Mouse (Mus musculus) spleen, adult 2 months (tissue): Measurements from ENCODE around the gene Akap6.

ENCODE experiments used
- CTCF ChIP-seq: fragments of 200-500 bp; IDR thresholded peaks from 2 replicates; pipeline ENCODE4 v1.5.1; 2011; ENCODE audit warnings: mild to moderate bottlenecking, inconsistent platforms; ENCODE audit not compliant: insufficient read depth, insufficient read length, insufficient replicate concordance; ENCODE audit errors: extremely low read depth
- POLR2A ChIP-seq: fragments of 200-500 bp; IDR thresholded peaks from 2 replicates; pipeline ENCODE4 v1.6.1; 2011; ENCODE audit warnings: low read depth, low read length, inconsistent platforms

DNA sequence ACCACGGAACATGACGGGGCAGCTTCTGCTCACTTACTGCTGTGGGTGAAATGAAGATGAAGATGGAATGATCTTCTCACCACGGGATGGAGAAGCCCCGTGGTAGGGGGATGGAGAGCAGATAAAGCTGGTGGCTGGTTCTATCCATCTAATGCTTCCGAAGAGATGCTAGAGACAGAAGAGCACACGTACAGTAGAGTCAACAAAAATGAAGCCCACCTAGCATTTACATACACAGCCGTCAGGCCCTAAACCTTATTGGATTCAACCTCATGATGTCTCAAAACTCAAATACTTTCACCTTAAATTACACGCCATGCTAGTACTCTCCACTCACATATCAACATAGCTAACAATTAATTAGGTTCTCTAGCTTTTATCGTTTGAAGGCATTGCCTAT lies 367.1 kb downstream of the Akap6 start:
- TF ChIP-seq POLR2A (no peak), CTCF (no peak)
